Mouse (Mus musculus): ENCODE measurements around the gene Pax5.

GRCm38 (mm10) chr4:44709091-44709695, 1.1 kb downstream of the Pax5 start:
- TF ChIP-seq ZC3H11A (IDR thresholded peaks at IDR 0.05; ENCODE audit: low read depth, low read length) (no peak), CTCF (IDR thresholded peaks at IDR 0.05 in 2 of 3, conservative IDR thresholded peaks at IDR 0.05 in 1 of 3; ENCODE audit: control insufficient read depth in 1 of 3, insufficient read depth in 1 of 3, low read depth in 2 of 3, low read length in 3 of 3, poor library complexity in 1 of 3, severe bottlenecking in 1 of 3) (no peak), TAL1 (IDR thresholded peaks at IDR 0.05; ENCODE audit: low read length) (no peak), EP300 (IDR thresholded peaks at IDR 0.05; ENCODE audit: low read depth in 1 of 2, low read length in 2 of 2) (no peak), TBP (IDR thresholded peaks at IDR 0.05; ENCODE audit: low read depth, low read length) (no peak), BHLHE40 (IDR thresholded peaks at IDR 0.05; ENCODE audit: borderline replicate concordance, low read depth, low read length) (no peak), MAX (IDR thresholded peaks at IDR 0.05; ENCODE audit: low read length) (no peak), USF1 (IDR thresholded peaks at IDR 0.05; ENCODE audit: low read depth, low read length) (no peak), ELF1 (IDR thresholded peaks at IDR 0.05; ENCODE audit: low read depth, low read length) (no peak), ZNF384 (IDR thresholded peaks at IDR 0.05; ENCODE audit: low read depth, low read length) (no peak), MYC (IDR thresholded peaks at IDR 0.05; ENCODE audit: low read depth, low read length) (no peak)

Data from MEL (cell line).